Mouse (Mus musculus) ES-Bruce4 (cell line): ENCODE data around the gene Pogz.

Experiments used
- CTCF ChIP-seq: IDR thresholded peaks from one replicate; pipeline ENCODE4 v1.8.1; 2011; ENCODE audit warnings: low read depth, low read length
- EP300 ChIP-seq: IDR thresholded peaks from 2 replicates; pipeline ENCODE4 v1.6.1; 2011; ENCODE audit warnings: low read depth, low read length; ENCODE audit not compliant: insufficient read depth

GRCm38 (mm10) chr3:94814063-94814462 lies 23.3 kb upstream of the Pogz start:
- TF ChIP-seq EP300 = no peak
- no peak for TF ChIP-seq CTCF
